Mouse (Mus musculus) intestine, embryonic 16.5 days (tissue): ENCODE results near the gene Mllt6. TPM values are rescaled to one million over a fixed set of nuclear protein-coding genes. Genes with fewer than 3 reads are reported as not detected.
"Not testable (repeated sequence)": the region's sequence is repeated elsewhere in the genome, so short reads cannot be mapped to it uniquely, and the experiment has no call there.

Source experiments
- ATAC-seq: fragments of 200-750 bp; cut with Nextera tagmentation; 2 replicates; pipeline ENCODE4 v1.8.0; 2017; ENCODE audit warnings: moderate TSS enrichment, moderate library complexity
- H3K27ac ChIP-seq: fragments of 300-500 bp; sonication (generic); 2 replicates; pipeline ENCODE4 v1.5.1; 2014; ENCODE audit warnings: mild to moderate bottlenecking, low read length
- H3K27me3 ChIP-seq: fragments of 300-500 bp; sonication (generic); replicated peaks from 2 replicates; pipeline ENCODE4 v1.6.1; 2014; ENCODE audit warnings: low read length, control low read depth, mixed read lengths; ENCODE audit not compliant: control insufficient read depth, insufficient read depth
- H3K36me3 ChIP-seq: fragments of 300-500 bp; sonication (generic); 2 replicates; pipeline ENCODE4 v1.6.1; 2014; ENCODE audit warnings: low read length, control low read depth; ENCODE audit not compliant: control insufficient read depth, insufficient read depth
- H3K4me1 ChIP-seq: fragments of 300-500 bp; sonication (generic); 2 replicates; pipeline ENCODE4 v1.6.1; 2014; ENCODE audit warnings: low read length, control low read depth, mixed read lengths; ENCODE audit not compliant: control insufficient read depth, insufficient read depth
- H3K4me2 ChIP-seq: fragments of 300-500 bp; sonication (generic); 2 replicates; pipeline ENCODE4 v1.6.1; 2014; ENCODE audit warnings: low read depth, low read length, control low read depth
- H3K4me3 ChIP-seq: fragments of 300-500 bp; sonication (generic); 2 replicates; pipeline ENCODE4 v1.5.1; 2014; ENCODE audit warnings: mild to moderate bottlenecking, low read length
- H3K9ac ChIP-seq: fragments of 300-500 bp; sonication (generic); 2 replicates; pipeline ENCODE4 v1.6.1; 2014; ENCODE audit warnings: low read depth, low read length
- H3K9me3 ChIP-seq: fragments of 300-500 bp; sonication (generic); 2 replicates; pipeline ENCODE4 v1.6.1; 2016; ENCODE audit warnings: low read length, control low read depth; ENCODE audit not compliant: control insufficient read depth
- WGBS: fragments of 180-500 bp; shearing (Covaris S2); extraction: QIAGEN DNeasy Blood & Tissue Kit; methylation state at CpG from one replicate; pipeline ENCODE4 v1.1.7; 2014; 5-methylcytosine and 5-hydroxymethylcytosine counted together
- polyA plus RNA-seq: library from polyadenylated mRNA; unstranded; fragments of >200 nt; fragmentation: Nextera tagmentation; extraction: Ambion mirVana; gene quantifications from 2 replicates; pipeline ENCODE4 v1.2.1, GENCODE M21; 2015

Gene Mllt6
- polyA plus RNA-seq, 1 experiment from 2014 or later = 2.6 TPM

GRCm38 (mm10) chr11:97641668-97642067 lies 21.5 kb upstream of the Mllt6 start:
- no peaks in the 10 kb centered on the region for H3K9me3 ChIP-seq
- WGBS = 63% methylated on average over 8 of the region's 8 CpGs
- H3K36me3 ChIP-seq = no peaks in the 10 kb centered on the region
- no peak overlapping the region; the same call in 1 of the 2 replicates for H3K9ac ChIP-seq
- no peaks in the 10 kb centered on the region for H3K4me1 ChIP-seq
- H3K27ac ChIP-seq = no peak overlapping the region
- ATAC-seq = no peak
- no peak overlapping the region for H3K4me3 ChIP-seq
- H3K4me2 ChIP-seq = no peak overlapping the region
- no peaks in the 10 kb centered on the region for H3K27me3 ChIP-seq

DNA sequence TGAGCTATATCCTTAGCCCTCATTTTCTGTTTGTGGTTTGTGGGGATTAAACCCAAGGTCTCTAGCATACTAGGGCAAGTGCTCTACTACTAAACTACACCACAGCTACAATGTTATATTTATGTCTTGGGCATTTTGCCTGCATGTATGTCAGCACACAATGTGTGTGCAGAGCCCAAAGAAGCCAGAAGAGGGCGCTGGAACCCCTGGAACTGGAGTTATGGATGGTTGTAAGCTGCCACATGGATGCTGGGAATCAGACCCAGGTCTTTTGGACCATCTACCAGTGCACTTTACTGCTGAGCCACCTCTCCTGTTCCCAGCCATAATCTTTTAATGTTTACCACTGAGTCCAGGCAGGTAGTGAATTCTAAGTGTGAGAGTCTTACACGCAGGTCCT lies 20.5 kb upstream of the Mllt6 start:
- Histone ChIP-seq H3K9ac (no peak overlapping the region), H3K4me2 (no peak overlapping the region), H3K27ac (no peak overlapping the region), H3K4me1 (no peaks in the 10 kb centered on the region), H3K4me3 (no peak overlapping the region), H3K9me3 (no peaks in the 10 kb centered on the region), H3K27me3 (no peaks in the 10 kb centered on the region), H3K36me3 (no peaks in the 10 kb centered on the region)
- ATAC-seq = no peak
- 50% methylated on average over 2 of the region's 2 CpGs for WGBS

DNA sequence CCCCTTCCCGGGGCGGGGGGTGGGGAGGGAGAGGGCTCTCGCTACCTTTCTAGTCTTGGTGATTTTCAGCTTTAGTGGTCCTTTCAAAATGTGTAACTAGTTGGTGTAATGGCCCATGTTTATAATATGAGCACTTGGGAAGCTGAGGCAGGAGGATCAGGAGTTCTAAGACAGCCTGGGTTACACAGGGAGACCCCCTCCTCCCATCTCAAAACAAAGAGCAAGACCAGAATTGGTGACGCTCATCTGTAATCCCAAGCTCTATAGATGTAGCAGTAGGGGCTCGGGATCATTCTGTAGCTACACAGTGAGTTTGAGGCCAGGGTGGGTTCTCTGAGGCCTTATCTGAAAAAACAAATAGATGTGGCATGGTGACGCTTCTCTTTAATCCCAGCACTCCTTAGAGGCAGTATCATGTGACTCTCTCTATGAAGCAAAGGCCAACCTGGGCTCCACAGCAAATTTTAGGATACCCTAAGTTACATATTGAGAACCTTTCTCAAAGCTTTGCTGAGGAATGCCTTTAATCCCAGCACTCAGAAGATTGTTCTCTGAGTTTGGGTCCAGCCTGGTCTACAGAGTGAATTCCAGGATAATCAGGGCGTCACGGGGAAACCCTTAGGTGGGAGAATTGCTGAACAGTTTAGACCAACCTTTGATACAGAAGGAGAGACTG lies 19.7 kb upstream of the Mllt6 start:
- WGBS = 74% methylated on average over 8 of the region's 8 CpGs
- Histone ChIP-seq H3K4me2 (no peak overlapping the region), H3K27me3 (no peaks in the 10 kb centered on the region), H3K9ac (no peak overlapping the region), H3K4me3 (no peak overlapping the region), H3K4me1 (no peaks in the 10 kb centered on the region), H3K36me3 (no peaks in the 10 kb centered on the region), H3K27ac (no peak overlapping the region), H3K9me3 (no peaks in the 10 kb centered on the region)
- no peak for ATAC-seq

DNA sequence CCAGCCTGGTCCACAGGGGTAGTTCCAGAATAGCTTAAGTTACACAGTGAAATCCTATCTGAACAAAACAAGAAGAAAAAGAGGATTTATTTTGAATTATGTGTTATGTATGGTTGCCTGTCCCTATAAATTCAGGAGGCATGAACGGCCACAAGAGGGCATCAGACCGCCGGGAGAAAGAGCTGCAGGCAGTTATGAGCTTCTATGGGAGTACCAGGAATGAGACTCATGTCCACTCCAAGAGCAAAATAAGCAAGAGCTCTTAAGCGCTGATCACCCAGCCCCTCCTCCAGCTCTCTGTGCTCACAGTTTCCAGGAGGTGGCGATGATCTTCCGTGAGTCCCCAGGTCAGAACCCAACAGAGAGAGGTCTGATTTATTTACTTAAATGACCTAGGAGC lies 18.4 kb upstream of the Mllt6 start:
- WGBS = 6% methylated on average over 6 of the region's 6 CpGs
- H3K27ac ChIP-seq = no peak overlapping the region
- no peaks in the 10 kb centered on the region for H3K27me3 ChIP-seq
- ATAC-seq = no peak
- H3K4me2 ChIP-seq = no peak overlapping the region
- H3K4me1 ChIP-seq = no peaks in the 10 kb centered on the region
- no peaks in the 10 kb centered on the region for H3K9me3 ChIP-seq
- no peak overlapping the region for H3K9ac ChIP-seq
- no peak overlapping the region for H3K4me3 ChIP-seq
- no peaks in the 10 kb centered on the region for H3K36me3 ChIP-seq

DNA sequence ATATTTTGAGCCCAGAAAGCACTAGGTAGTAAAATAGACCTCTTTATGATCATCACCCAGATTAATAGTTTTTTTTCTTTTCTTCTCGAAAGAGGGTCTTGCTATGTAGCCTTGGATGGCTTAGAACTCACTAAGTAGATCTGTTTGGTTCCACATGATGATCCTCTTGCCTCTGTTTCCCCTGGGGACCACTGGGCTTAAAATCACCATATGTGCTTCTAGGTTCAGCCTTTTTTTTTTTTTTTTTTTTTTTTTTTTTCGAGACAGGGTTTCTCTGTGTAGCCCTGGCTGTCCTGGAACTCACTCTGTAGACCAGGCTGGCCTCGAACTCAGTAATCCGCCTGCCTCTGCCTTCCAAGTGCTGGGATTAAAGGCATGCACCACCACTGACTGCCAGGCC lies 14.7 kb upstream of the Mllt6 start:
- H3K9ac ChIP-seq, H3K4me3 ChIP-seq, H3K4me1 ChIP-seq, H3K27ac ChIP-seq, ATAC-seq, H3K4me2 ChIP-seq, H3K36me3 ChIP-seq, H3K9me3 ChIP-seq, H3K27me3 ChIP-seq: not testable (repeated sequence)
- WGBS = 92% methylated on average over 3 of the region's 4 CpGs

- 61% methylated on average over 5 of the region's 5 CpGs for WGBS
These were observed 12.9 kb upstream of the Mllt6 start for GRCm38 (mm10) chr11:97650341-97650740.

DNA sequence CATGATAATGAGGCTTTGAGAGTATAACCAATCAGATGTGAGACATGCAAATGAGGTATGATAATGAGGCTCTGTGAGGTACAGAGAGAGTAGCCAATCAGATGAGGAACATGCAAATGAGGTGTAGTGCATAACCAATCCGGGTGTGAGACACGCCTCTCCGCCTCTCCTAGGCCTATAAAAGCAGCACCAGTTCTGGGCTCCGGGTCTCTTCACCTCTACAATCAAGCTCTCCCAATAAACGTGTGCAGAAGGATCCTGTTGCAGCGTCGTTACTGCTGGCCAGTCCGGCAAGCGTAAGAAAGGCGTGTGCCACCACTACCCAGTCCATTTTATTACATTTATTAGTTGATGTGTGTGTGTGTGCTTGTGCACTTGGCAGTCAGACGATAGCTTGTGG lies 9.8 kb upstream of the Mllt6 start:
- not testable (repeated sequence) for H3K27ac ChIP-seq, H3K27me3 ChIP-seq, ATAC-seq, H3K9me3 ChIP-seq, H3K4me1 ChIP-seq, H3K4me3 ChIP-seq, H3K36me3 ChIP-seq, H3K9ac ChIP-seq, H3K4me2 ChIP-seq
- WGBS = 89% methylated on average over 11 of the region's 11 CpGs

More at GRCm38 (mm10) chr11:97650341-97650740, 12.9 kb upstream of the Mllt6 start:
- ATAC-seq = no peak
- no peak overlapping the region for H3K9ac ChIP-seq
- no peak overlapping the region for H3K4me3 ChIP-seq
- H3K4me1 ChIP-seq = no peaks in the 10 kb centered on the region
- H3K27me3 ChIP-seq = no peaks in the 10 kb centered on the region
- H3K9me3 ChIP-seq = no peaks in the 10 kb centered on the region
- H3K27ac ChIP-seq = no peak overlapping the region
- H3K36me3 ChIP-seq = no peaks in the 10 kb centered on the region
- no peak overlapping the region for H3K4me2 ChIP-seq

GRCm38 (mm10) chr11:97654210-97654609 lies 9.0 kb upstream of the Mllt6 start:
- Histone ChIP-seq H3K4me1 (peaks cover 9% of the 10 kb centered on the region), H3K9me3 (no peaks in the 10 kb centered on the region), H3K4me2 (no peak overlapping the region), H3K27ac (no peak overlapping the region), H3K27me3 (no peaks in the 10 kb centered on the region), H3K4me3 (no peak overlapping the region), H3K36me3 (no peaks in the 10 kb centered on the region; the same call in 1 of the 2 replicates), H3K9ac (no peak overlapping the region)
- no peak for ATAC-seq
- WGBS = 84% methylated on average over 2 of the region's 2 CpGs

GRCm38 (mm10) chr11:97656269-97656971 lies 6.8 kb upstream of the Mllt6 start:
- Histone ChIP-seq H3K27ac (no peak overlapping the region), H3K4me1 (peaks cover 22% of the 10 kb centered on the region), H3K27me3 (no peaks in the 10 kb centered on the region), H3K4me3 (no peak overlapping the region), H3K4me2 (no peak overlapping the region), H3K36me3 (no peaks in the 10 kb centered on the region; the same call in 1 of the 2 replicates), H3K9me3 (no peaks in the 10 kb centered on the region), H3K9ac (no peak overlapping the region)
- ATAC-seq = no peak
- 76% methylated on average over 14 of the region's 14 CpGs for WGBS
